Mouse (Mus musculus) liver, embryonic 14.5 days (tissue): ENCODE results near the gene Srxn1.

ENCODE experiments used
- CTCF ChIP-seq: IDR thresholded peaks from 2 replicates; pipeline ENCODE4 v1.5.1; 2016; ENCODE audit warnings: antibody characterized with exemption, low read depth, control low read depth
- EP300 ChIP-seq: IDR thresholded peaks from 2 replicates; pipeline ENCODE4 v1.6.1; 2016; ENCODE audit warnings: antibody characterized with exemption, low read depth

GRCm38 (mm10) chr2:152089581-152089980 is 15.7 kb upstream of the Srxn1 start:
- TF ChIP-seq CTCF (no peak), EP300 (no peak)
